Mouse (Mus musculus) gastrocnemius, postnatal 4 days (tissue): ENCODE data around the gene A430078G23Rik. TPM values are rescaled to one million over a fixed set of nuclear protein-coding genes. Genes with fewer than 3 reads are reported as not detected.
"Not testable (repeated sequence)": the region's sequence is repeated elsewhere in the genome, so short reads cannot be mapped to it uniquely, and the experiment has no call there.

Experiments used
- DNase-seq, 2 experiments: peaks; one replicate each; pipeline ENCODE4 v3.0.0; 2021 to 2022; ENCODE audit warnings: low spot score in 2 of 2, mixed read lengths in 2 of 2
- long read RNA-seq, 2 experiments: library from polyadenylated mRNA; stranded (forward); transcript quantifications; one replicate each; pipeline ENCODE4 v2.0.0; 2021
- total RNA-seq, 2 experiments: library from RNA; stranded (reverse); gene quantifications; 2 replicates each; pipeline ENCODE4 v1.2.3; 2021

The A430078G23Rik gene
- total RNA-seq = under 1 TPM; 0.39 to 0.49 TPM
- long read RNA-seq, experiment 1 = 0 reads
- long read RNA-seq, experiment 2 = 0 reads

DNA sequence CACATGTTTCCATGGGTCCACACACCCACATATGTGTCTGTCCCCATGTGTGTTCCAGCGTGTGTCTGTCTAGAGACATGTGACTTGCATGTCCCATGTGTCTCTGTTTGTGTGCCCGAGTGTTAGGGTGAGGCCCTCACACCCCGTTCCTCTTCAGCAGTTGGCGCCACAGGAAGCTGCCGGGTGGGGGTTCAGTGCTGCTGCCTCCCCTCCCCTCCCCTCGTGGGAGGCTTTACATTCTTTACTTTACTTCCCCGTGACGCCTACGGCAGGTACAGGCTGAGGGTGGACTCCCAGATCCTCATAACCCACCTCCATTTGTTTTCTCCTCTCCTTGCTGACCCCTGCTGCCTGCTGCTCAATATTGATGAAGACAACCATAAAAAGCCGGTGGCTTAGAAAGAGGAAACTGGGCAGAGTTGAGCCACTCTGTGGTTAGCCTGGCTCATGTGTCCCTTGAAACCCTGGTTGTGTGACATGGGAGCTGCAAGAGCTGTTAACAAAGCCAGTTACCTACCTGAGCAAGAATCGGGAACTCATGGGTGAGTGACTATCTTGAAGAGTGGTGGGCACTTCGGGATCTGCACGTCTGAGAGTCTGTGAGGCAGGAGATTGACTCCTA is at the start of gene A430078G23Rik:
Gene A430078G23Rik (plus strand): TSS at position 227 of the 622 bp plus-strand sequence.
- no peak for DNase-seq

DNA sequence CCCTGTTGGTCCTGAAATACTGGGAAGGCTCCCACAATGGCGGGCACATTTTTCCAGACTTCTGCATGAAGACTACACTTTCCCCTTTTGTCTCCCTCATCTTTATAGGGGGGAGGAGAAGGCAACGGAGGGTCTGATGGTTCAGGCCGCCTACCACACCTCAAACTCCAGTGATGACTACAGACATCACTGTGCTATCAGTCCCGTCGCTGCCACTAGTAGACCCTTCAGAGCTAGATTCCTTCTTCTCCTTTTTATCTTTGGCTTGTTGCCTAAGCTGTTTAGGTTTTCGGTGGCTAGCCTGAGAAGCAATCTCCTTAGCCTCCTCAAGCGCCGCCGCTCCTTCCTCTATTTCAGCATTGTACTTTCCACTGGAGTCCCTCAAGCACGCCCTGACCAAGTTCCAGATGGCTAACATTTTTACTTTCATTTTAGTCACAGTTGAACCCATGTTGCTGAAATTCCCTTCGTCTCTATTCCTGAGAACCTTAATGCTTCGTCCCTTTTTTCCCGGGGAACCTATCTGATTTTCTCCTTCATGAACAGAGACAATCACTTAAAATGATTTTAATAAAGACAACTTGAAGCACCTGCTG is 44.9 kb upstream of the A430078G23Rik start:
- not testable (repeated sequence) for DNase-seq

DNA sequence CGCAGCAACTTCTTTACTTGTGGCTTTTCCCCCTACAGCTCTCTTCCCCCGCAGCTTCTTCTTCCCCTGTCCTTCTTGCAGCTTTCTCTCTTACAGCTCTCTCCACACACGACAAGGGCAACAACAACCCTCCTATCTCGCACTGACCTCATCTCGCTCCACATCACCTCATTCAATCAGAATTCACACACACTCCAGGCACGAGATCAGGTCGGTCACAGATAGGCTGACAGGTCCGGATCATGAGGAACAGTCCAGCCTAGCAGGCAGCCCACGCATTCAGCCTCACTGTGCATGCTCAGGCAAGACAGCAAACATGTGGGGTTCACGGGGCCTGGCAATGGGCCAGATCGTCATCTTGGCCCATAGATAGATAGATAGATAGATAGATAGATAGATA is 43.6 kb upstream of the A430078G23Rik start:
- DNase-seq = no peak

DNA sequence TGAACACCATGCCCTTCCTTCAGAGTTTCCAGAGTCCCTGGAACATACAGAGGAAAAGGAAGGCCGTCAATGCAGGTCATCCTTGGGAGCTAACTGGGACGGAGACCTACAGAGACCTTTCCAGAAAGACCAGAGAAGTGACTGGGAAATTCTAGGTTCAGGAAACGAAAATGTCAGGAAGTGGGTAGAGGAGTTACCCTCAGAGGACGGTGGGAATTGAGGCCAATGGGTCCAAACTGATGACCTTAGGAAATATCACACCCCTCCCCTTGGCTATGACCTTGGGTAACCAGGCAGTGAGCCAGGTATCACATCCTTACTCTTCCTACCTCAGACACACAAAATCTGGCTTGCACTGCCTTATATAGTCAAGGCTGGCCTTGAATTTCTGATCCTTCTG is 41.7 kb upstream of the A430078G23Rik start:
- no peak for DNase-seq

DNA sequence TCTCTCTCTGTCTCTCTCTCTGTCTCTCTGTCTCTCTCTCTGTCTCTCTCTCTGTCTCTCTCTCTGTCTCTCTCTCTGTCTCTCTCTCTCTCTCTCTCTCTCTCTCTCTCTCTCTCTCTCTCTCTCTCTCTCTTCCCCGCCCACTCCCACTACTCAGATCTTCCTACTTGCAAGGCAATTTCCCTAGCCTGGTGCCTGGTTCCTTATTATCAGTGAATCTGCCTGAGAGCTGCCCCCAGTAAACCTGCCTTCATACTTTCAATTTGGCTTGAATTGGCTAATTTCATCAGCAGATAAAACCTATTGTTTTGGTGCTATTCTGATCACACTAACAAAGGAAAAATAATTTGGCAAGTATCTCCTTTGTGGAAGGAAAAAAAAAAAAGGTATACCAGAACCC is 39.8 kb upstream of the A430078G23Rik start:
- not testable (repeated sequence) for DNase-seq

DNA sequence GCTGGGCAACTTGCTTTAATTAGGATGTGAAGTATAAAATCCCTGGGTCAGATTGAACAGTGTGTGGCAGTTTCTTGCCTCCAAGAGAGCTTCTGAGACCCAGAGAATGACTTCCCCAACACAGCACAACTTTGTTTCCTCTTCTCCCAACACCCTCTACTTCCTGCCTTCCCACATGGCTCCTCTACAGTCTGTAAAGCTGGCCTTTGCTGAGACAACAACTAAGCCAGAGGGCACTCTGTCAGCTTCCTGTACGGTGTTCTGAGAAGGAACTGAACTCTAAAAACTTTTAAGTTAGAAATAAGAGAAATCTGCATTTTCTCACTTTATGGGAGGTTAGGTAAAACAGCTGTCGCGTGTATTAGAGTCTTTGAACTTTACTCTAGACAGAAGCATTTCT is 39.4 kb upstream of the A430078G23Rik start:
- no peak for DNase-seq

DNA sequence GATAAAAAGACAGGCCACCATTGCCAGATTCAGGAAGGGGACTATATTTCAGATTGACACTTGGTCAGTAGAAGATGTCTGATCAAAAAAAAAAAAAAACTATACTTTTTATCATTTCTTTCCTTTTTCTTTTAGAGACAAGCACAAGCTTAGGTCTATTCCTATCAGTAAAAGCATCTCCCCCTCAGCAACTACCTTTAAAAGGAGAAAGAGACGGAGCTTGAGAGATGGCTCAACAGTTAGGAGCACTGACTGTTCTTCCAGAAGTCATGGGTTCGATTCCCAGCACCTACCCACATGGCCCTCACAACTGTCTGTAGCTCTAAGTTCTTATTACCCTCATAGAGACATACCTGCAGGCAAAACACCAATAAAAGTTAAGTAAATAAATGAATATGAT is 38.9 kb upstream of the A430078G23Rik start:
- no peak for DNase-seq

DNA sequence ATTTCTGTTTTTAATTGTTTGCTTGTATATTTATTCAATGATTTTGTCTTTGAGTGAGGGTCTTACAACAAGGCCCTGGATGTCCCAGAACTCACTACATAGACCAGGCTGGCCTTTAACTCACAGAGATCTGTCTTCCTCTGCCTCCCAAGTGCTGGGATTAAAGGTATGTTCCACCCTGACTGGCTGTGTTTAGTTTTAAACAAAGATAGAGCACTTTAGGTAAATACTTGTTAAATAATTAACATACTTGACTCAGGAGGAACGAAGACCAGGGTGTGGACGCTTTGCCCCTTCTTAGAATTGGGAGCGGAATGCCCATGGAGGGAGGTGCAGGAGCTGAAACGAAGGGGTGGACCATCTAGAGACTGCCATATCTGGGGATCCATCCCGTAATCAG is 36.6 kb upstream of the A430078G23Rik start:
- DNase-seq = no peak

DNA sequence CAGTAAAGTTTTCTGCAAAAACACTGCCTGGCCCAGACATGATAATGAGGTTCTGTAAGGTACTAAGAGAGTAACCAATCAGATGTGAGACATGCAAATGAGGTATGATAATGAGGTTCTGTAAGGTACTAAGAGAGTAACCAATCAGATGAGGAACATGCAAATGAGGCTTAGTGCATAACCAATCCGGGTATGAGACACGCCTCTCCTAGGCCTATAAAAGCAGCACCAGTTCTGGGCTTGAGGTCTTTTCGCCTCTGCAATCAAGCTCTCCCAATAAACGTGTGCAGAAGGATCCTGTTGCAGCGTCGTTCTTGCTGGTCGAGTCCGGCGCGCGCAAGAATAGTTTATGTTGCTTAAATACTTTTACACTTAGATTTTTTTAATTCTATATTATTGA is 33.9 kb upstream of the A430078G23Rik start:
- DNase-seq = not testable (repeated sequence)

DNA sequence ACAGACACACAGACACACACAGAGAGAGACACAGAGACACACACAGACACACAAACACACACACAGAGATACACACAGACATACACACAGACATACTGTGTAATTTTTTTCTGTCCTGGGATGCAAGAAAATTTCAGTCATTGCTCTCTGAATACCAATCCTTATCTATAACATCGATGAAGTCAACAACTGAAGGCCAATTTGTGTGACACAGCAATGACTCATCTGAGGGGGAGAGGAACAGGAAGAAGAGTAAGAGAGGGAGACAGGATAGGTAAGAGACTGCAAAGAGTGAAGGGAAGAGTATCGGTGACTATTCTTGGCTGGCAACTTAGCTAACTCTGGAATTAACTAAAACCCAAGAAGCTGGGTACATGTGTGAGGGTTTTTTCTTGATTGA is 29.0 kb upstream of the A430078G23Rik start:
- no peak for DNase-seq

DNA sequence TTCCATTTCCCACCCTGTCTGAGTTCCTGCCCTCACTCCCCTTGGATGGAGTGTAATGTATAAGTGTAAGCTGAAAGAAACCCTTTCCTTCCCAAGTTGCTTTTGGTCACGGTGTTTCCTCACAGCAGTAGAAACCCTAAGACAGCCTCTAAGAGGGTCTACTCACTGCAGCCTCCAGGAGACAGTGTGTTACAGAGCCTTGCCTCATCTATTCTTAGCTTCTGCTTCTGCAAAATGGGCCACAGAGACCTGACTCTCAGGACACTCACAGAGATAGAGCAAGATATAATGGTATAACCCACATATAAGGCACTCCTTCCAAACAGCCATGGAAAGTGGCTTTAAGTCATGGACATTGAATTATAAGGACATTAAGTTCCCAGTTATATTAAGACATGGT is 26.2 kb upstream of the A430078G23Rik start:
- no peak for DNase-seq

DNA sequence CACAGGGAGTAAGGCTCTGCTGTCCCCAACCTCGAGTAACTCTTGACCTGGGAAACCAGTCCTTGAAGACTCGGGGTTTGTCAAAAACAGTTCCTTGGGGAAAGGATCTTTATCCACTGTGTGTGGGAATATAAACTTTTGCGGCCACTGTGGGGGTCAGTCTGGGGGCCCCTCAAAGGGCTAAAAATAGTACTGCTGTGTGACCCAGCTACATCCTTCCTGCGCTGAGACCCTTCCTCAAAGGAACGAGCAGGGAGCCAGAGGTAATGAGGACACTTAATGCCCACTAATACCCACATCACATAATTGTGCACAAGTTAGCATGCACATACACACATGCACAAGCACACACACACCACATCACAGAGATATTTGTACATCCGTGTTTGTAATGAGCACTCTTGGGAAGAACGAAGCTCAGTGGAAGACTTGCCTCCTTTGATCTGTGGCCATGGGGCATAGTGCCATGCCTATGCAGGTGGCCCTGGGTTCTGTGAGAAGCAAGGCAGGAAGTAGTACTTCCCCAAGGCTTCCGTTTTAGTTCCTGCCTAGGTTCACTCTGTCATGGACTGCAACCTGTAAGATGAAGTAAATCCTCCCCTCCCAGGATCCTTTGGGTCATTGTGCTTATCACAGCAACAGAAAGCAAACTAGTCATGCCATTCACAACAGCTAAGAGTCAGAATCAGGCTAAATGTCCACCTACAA is 25.5 kb upstream of the A430078G23Rik start:
- DNase-seq = no peak

DNA sequence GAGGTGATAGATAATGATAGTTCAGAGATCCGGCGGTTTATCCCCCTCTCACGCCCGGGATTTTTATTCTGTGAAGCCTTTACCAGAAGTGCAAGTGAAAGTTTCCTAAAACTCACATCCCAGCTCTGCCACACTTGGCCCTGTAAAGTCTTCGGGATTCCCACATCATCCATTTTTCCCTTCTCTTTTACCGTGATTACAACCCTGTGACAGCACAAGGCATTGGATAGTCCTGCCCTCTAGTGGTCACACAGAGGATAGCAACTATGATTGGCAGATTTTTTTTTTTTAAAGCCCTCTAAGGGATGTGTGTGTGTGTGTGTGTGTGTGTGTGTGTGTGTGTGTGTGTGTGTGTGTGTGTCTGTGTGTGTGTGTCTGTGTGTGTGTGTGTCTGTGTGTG is 22.6 kb upstream of the A430078G23Rik start:
- peak in 1 of 2 experiments; percentile 30 for DNase-seq

DNA sequence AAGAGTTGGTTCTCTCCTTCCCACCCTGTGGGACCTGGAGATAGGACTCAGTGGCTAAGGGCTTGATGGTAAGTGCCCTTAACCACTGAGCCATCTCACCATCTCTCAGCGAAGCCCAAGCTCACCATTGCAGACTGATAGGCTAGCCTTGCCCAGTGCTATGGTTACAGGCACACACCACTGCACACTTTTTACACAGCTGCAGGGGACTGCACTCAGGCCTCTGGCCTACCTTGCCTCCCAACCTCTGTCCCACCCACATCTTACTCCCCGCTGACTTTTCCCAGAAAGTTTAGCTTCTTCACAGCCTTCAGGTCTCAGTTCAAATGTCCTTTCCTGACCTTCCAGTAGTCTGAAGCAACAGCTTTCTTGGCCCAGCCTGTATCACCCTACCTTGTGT is 21.5 kb upstream of the A430078G23Rik start:
- no peak for DNase-seq

DNA sequence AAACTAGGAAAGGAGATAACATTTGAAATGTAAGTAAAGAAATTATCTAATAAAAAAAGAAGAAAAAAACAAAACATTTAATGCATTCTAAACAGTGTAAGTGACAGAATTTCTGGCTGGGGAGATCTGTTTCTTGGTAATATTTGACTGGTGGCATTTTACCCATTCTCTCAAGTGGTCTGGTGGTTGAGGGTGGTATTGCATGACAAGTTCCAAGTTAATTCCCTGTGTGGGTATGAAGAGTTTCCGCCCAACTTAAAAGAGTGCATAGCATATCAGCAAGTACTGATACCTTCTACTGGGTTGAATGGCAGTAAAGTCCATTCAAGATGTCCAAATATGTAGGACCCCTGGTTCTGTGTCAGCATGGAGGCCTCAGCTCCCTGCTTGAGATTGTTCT is 17.3 kb upstream of the A430078G23Rik start:
- DNase-seq = no peak

DNA sequence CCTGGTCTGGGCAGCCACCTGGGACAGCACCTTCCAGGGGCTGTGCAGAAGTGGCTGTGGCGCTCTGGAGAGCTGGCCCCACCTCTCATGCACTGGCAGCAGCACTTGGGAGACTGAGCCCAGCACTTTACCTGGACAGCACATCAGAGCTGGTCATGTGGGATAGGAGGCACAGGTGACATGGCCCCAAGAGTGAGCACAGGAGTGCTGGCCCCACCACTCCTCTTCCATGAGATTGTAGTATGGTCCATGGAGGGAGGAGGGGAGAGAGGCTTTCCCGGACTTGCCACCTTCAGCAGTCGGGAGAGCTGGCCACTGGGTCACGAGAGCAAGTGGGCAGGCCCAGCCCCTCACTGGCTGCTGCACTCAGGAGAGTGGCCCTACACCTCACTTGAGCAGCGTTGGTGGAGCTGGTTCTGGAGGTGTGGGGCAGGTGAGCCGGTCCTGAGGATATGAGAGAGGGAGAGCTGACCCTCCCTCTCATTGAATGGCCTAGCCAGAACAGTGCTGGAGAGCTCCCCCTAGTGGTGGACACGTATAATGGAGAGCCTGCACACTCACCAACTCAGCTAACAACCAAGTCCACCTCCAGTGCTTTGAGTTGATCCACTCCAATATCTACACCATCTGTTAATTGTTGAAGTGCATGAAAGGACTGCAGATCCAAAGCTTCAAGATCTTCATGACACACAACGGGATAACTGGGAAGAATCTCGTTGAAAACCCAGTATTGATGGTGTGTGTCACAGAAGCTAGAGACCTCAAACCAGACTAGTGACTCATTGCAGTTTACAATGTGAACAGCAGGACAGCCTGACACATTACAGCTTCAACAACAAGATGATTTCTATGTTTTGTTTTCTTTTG is 16.3 kb upstream of the A430078G23Rik start:
- peak in 1 of 2 experiments; percentile 39 for DNase-seq

DNA sequence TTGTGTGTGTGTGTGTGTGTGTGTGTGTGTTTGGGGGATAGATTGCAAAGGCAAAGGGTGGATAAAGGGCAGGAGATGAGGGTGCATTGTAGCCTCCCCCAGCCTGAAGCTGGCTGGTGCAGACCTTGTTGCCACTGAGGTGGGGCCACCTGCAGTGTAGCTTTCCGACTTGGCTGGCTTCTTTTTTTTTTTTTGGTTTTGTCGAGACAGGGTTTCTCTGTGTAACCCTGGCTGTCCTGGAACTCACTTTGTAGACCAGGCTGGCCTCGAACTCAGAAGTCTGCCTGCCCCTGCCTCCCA is 15.7 kb upstream of the A430078G23Rik start:
- not testable (repeated sequence) for DNase-seq

DNA sequence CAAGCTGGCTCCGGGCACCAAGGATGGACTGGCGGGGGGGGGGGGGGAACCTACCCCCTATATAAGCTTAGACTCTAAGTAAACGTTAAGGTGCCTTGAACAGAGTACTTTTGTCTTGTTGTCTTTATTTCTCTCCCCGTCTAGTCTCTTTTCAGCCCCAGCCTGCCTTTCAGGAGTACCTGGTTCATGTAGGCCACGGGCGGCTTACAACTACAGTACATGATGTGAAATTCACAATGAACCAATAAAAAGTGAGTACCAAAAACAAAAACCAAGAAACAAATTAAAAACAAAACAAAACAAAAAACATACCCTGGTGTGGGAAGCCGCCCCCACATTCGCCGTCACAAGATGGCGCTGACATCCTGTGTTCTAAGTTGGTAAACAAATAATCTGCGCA is 15.2 kb upstream of the A430078G23Rik start:
- no peak for DNase-seq

DNA sequence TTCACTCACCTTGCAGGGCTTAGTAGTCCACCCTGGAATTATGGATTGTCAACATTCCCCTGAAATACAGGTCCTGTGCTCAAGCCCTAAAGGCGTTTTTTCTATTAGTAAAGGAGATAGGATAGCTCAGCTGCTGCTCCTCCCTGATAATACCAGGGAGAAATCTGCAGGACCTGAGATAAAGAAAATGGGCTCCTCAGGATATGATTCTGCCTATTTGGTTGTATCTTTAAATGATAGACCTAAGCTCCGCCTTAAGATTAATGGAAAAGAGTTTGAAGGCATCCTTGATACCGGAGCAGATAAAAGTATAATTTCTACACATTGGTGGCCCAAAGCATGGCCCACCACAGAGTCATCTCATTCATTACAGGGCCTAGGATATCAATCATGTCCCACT is 12.5 kb upstream of the A430078G23Rik start:
- not testable (repeated sequence) for DNase-seq

DNA sequence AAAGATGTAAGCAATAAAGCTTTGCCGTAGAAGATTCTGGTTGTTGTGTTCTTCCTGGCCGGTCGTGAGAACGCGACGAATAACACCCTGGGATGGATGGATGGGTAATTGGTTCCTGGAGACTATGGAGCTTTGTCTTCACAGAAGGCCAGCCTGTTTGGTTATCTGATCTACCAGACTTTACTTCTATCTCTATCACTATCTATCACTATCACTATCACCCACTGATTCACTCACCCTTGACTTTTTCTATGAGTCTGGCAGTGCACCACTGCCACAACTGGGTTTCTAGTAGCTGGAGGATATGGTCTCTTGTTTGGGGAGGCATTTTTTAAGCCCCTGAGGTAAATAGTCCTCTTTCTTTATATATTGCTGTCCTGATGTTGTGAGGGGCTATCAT is 7.9 kb upstream of the A430078G23Rik start:
- no peak for DNase-seq

DNA sequence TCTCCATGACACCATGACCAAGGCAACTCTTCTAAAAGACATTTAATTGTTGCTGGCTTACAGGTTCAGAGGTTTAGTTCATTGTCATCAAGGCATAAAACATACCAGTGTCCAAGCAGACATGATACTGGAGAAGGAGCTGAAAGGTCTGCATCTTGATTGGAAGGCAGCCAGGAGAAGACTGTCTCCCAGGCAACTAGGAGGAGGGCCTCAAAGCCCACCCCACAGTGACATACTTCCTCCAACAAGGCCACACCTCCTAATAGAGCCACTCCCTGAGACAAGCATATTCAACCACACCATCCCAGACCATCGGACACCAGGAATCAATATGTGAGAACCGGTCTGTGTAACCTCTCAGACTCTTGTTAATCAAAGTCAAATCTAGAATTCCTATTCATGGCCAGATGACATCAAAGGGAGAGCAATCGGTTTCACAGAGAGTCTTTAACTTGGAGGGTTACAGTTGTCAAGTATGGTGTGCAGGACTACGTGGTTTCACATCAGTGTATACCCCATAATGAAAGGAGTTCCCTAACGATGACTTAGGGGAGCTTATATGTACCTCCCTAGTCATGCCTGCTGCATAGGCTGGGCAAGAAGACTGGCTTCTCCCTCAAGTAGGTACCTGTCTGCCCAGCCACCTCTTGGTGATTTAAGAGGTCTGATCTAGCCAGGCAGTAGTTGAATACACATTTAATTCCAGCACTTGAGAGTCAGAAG is 6.4 kb upstream of the A430078G23Rik start:
- DNase-seq = no peak
